Mouse (Mus musculus): Measurements from ENCODE around the gene Hist1h2be.
"Not testable (repeated sequence)": the region's sequence is repeated elsewhere in the genome, so short reads cannot be mapped to it uniquely, and the experiment has no call there.

The Hist1h2be gene

DNA sequence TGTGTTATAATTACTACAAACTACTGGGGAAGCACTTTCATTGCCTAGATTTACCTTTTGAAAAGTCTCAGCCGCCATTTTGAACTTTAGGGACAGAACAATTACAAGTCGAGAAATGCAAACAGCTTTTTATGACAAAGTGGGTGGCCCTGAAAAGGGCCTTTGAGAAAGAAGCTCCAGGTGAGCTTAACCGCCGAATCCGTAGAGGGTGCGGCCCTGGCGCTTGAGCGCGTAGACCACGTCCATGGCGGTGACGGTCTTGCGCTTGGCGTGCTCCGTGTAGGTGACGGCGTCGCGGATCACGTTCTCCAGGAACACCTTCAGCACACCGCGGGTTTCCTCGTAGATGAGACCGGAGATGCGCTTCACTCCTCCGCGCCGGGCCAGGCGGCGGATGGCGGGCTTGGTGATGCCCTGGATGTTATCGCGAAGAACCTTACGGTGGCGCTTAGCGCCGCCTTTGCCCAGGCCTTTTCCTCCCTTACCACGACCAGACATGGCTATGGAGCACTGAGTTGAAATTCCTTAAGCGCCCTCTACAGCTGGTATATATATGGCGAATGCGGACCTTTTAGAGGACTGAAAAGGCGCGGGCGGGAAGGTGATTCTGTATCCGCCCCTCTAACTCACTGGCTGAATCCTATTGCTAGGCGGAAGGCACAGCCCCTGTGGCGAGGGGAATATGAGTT, 69.6 kb downstream of the Hist1h2be start, which contains the start of gene Hist1h4f:
Hist1h4f (minus strand) TSS at position 503 of the 689 bp plus-strand sequence.
- DNase-seq (ENCODE audit: low read depth, low spot score) = peak; percentile 83

GRCm38 (mm10) chr13:23550761-23551145, 70.2 kb downstream of the Hist1h2be start:
- DNase-seq (ENCODE audit: low read depth, low spot score) = no peak

DNA sequence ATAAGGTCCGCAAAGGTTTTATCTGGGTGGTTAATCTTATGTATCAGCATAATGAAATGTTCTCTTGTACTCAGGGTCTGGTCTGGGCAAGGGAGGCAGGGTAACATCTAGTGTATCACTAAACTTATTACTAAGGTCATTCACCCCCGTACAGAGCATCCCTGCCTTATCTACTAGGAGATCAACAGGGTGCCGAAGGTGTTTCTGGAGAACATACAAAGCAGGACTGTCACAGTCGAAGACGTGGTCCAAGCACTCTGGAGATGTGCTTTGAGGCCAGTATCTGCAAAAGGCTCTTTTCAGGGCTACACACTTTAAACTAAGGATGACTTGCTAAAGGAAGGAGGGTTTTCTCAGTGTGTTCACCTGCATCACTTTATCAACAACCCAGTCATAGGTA, 74.2 kb downstream of the Hist1h2be start:
- no peak for DNase-seq (ENCODE audit: low read depth, low spot score)

- not testable (repeated sequence) for DNase-seq (ENCODE audit: low read depth, low spot score)
Observed at GRCm38 (mm10) chr13:23544787-23545120, 76.2 kb downstream of the Hist1h2be start.

GRCm38 (mm10) chr13:23543965-23544786, 76.7 kb downstream of the Hist1h2be start, which contains the start of gene Hist1h3f:
Gene Hist1h3f, plus strand, starts transcription at chr13:23544052.
- DNase-seq (ENCODE audit: low read depth, low spot score) = peak; percentile 90

DNA sequence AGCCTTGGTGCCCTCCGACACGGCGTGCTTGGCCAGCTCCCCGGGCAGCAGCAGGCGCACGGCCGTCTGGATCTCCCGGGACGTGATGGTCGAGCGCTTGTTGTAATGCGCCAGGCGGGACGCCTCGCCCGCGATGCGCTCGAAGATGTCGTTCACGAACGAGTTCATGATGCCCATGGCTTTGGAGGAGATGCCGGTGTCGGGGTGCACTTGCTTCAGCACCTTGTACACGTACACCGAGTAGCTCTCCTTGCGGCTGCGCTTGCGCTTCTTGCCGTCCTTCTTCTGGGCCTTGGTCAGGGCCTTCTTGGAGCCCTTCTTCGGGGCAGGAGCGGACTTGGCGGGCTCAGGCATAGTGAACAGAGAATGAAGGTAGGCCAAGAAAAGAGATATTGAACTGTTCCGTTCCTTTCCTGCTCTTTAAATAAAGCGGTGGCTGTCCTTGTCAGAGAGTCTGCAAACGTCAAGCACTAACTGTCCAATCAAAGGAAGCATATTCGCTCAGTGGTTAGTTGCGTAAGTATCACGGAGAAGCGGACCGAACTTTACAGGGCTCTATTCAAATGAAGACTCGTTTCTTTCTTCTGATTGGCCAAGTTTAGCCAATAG, 77.8 kb downstream of the Hist1h2be start, which contains the start of gene Hist1h2bh:
Hist1h2bh (minus strand) TSS at position 394 of the 609 bp plus-strand sequence.
- DNase-seq (ENCODE audit: low read depth, low spot score) = not testable (repeated sequence)

DNA sequence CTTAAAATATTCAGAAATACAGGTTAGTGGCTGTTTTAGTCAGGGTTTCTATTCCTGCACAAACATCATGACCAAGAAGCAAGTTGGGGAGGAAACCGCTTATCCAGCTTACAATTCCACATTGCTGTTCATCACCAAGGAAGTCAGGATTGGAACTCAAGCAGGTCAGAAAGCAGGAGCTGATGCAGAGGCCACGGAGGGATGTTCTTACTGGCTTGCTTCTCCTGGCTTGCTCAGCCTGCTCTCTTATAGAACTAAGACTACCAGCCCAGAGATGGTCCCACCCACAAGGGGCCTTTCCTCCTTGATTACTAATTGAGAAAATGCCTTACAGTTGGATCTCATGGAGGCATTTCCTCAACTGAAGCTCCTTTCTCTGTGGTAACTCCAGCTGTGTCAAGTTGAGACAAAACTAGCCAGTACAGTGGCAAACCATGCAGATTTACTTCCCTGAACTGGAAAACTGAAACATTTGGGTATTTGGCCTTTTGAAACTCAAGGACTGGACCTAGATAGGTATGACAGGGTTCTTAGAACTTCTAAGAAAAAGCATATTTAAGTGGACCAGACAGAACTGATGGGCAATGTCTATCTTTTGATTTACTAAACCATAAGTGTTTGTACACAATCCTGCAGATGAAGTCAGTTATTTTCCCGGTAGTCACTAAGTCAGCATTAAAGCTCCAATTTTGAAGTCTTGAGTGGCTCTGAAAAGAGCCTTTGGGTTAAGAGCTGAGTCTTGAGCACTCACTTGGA, 78.5 kb downstream of the Hist1h2be start:
- DNase-seq (ENCODE audit: low read depth, low spot score) = not testable (repeated sequence)

- no peak for DNase-seq (ENCODE audit: low read depth, low spot score)
Observed at GRCm38 (mm10) chr13:23541497-23541896, 79.4 kb downstream of the Hist1h2be start.

DNA sequence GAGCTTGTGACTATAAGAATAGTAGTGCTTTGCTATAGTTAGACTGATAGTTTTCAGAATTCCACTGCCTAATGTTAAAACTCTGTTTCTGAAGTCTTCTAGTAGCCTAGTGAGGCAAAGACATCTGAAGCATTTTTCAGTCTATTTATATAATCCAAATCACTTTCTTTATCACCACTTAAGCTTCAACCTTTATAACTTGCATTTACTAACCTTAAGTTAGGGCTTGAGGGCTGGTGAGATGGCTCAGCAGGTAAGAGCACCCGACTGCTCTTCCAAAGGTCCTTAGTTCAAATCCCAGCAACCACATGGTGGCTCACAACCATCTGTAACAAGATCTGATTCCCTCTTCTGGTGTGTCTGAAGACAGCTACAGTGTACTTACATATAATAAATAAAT, 81.1 kb downstream of the Hist1h2be start:
- DNase-seq (ENCODE audit: low read depth, low spot score) = not testable (repeated sequence)

- DNase-seq (ENCODE audit: low read depth, low spot score) = no peak
Observed at GRCm38 (mm10) chr13:23538249-23538648, 82.7 kb downstream of the Hist1h2be start.

DNA sequence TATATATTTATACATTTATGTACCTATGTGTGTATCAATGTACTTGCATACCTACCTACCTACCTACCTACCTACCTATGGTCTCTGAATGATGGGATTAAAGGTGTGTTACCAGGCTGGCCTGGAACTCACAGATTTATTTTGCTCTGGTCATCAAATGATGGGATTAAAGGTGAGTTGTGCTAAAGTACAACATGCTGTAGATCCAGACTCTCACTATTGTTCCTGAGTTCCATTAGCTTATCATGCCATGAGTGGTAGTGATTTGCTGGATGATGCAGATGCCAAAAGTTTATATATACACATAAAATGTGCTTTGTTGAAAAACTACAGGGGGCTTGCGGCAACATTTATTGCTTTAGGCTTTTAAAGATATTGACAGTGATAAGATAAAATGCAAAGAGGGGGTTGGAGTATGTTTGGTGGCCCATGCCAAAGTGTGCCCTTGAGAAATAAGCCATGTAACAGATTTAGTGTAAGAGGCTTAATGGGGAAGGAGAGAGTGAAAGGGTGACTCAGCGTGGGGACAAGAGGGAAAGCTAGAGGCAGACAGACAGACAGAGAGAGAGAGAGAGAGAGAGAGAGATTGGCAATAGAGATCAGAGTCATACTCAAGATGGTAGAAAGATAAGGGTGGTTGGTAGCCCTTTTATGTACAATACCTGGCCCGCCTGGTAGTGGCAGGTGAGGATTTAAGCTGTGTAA, 83.8 kb downstream of the Hist1h2be start:
- DNase-seq (ENCODE audit: low read depth, low spot score) = no peak

DNA sequence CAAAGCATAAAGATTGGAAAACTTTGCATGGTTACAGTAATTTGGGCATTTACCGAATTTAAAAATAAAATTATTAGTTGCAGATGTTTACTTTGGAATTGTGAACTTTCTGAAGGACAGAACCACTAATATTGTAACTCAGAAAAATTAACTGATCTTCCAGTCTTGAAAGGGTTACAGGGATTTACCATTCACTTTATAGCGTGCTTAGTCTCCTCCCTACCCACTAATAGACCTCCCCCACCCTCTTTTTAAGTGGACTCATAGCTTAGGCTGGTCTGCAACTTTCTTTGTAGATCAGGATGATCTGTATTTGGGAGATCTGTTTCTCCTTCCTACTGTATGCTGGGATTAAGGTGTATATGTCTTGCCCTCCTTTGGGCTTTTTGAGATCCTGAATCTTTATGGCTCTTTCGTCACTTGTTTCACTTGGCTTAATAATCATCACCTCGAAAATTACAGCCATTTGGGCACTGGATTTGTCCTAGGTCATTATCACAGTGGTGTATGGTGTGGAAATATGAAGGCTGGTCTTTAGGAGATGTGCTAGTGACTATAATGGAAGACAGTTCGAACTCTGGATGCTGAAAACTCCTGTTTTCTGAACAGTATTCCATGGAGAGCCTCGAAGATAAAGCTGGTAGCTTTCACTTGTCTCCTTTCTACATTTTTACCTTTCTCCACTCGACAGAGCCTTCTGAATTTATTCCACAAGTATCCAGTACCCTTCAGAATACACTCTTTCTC, 84.7 kb downstream of the Hist1h2be start:
- no peak for DNase-seq (ENCODE audit: low read depth, low spot score)

DNA sequence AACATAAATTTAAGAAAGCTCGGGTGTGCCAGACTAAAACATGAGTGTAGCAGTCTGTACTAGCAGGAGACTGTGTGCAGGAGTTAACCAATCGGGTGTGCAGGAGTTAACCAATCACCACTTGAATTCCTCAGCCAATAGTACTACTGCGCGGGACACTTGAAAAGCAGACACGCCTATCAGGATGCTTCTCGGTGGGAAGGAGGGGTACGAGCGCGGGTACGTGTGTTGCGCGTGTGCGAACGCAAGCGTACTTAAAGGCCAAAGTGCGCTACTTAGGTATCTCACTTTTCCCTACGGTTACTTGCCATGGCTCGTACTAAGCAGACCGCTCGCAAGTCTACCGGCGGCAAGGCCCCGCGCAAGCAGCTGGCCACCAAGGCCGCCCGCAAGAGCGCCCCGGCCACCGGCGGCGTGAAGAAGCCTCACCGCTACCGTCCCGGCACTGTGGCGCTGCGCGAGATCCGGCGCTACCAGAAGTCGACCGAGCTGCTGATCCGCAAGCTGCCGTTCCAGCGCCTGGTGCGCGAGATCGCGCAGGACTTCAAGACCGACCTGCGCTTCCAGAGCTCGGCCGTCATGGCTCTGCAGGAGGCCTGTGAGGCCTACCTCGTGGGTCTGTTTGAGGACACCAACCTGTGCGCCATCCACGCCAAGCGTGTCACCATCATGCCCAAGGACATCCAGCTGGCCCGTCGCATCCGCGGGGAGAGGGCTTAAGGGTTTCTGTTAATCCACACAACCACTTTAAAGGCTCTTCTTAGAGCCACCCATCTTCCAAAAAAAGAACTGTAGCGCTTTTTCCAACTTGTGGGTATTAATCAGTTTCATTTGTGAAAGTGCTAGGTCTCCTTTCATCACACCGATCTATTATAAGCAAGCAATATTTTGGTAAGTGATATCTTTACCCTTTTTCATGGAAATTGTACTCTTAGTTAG, 85.5 kb downstream of the Hist1h2be start, which contains the start of gene Hist1h3g:
Hist1h3g (plus strand) TSS at position 286 of the 939 bp plus-strand sequence.
- peak; percentile 79 for DNase-seq (ENCODE audit: low read depth, low spot score)

DNA sequence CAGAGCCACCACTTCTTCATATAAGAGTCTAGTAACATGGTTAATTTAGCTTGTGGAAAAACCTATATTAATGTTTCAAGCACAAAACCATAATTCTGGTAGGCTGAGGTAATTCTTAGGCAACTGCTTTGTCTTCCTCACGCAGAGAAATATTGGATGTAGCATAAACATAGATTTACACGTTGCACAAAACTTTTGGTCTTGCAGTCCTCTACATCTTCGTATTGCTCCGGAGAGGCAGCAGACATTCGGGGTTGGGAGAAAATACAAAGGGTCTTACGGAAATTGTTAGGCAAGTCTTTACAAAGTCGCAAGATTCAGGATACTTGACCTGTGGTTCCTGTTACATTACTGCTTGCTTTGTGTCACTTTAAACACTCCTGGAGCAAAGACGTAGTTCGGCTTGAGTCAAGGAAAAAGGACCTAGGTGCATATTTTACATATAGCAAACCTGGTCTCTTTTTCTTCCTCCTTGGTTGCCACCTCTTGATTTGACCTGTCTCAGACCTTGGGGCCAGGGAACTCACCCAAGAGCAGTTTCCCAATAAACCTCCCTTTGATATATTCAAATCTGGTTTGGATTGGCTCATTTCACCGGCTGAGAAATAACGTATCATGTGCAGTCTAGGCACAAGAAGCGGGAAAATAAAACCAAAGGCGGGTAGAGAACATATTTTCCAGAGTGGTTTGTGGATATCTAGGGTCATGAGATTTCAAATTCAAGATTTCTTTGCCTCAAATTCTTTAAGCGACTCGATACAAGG, 86.4 kb downstream of the Hist1h2be start:
- DNase-seq (ENCODE audit: low read depth, low spot score) = no peak

Measured in retina, adult 2 months (tissue).